Mouse (Mus musculus) ES-Bruce4 (cell line): ENCODE results near the gene Ap5s1. TPM values are rescaled to one million over a fixed set of nuclear protein-coding genes. Genes with fewer than 3 reads are reported as not detected.
"Not testable (repeated sequence)": the region's sequence is repeated elsewhere in the genome, so short reads cannot be mapped to it uniquely, and the experiment has no call there.

ENCODE experiments used
- H3K27ac ChIP-seq: 2 replicates; pipeline ENCODE4 v1.5.1; 2012; ENCODE audit warnings: low read length, inconsistent platforms; ENCODE audit not compliant: insufficient read depth
- H3K27me3 ChIP-seq: 2 replicates; pipeline ENCODE4 v1.6.1; 2012; ENCODE audit warnings: mild to moderate bottlenecking, low read length, inconsistent platforms; ENCODE audit not compliant: control insufficient read depth, poor library complexity, insufficient read depth, severe bottlenecking
- H3K36me3 ChIP-seq: 2 replicates; pipeline ENCODE4 v1.6.1; 2012; ENCODE audit warnings: inconsistent platforms, mild to moderate bottlenecking, low read length, moderate library complexity; ENCODE audit not compliant: control insufficient read depth, poor library complexity, insufficient read depth, severe bottlenecking
- H3K4me1 ChIP-seq: one replicate; pipeline ENCODE4 v1.8.1; 2011; ENCODE audit warnings: low read length; ENCODE audit not compliant: control insufficient read depth, insufficient read depth
- H3K4me3 ChIP-seq: 2 replicates; pipeline ENCODE4 v1.5.1; 2011; ENCODE audit warnings: low read depth, mild to moderate bottlenecking, low read length
- H3K9ac ChIP-seq: 2 replicates; pipeline ENCODE4 v1.6.1; 2012; ENCODE audit warnings: low read depth, mild to moderate bottlenecking, inconsistent platforms; ENCODE audit not compliant: poor library complexity, severe bottlenecking
- H3K9me3 ChIP-seq: replicated peaks from 2 replicates; pipeline ENCODE4 v1.6.1; 2012; ENCODE audit warnings: mild to moderate bottlenecking, low read length, inconsistent platforms; ENCODE audit not compliant: control insufficient read depth, poor library complexity, insufficient read depth, severe bottlenecking
- CTCF ChIP-seq: IDR thresholded peaks from one replicate; pipeline ENCODE4 v1.8.1; 2011; ENCODE audit warnings: low read depth, low read length
- EP300 ChIP-seq: IDR thresholded peaks from 2 replicates; pipeline ENCODE4 v1.6.1; 2011; ENCODE audit warnings: low read depth, low read length; ENCODE audit not compliant: insufficient read depth
- POLR2A ChIP-seq: IDR thresholded peaks from one replicate; pipeline ENCODE4 v1.8.1; 2011; ENCODE audit warnings: low read length; ENCODE audit not compliant: insufficient read depth
- polyA plus RNA-seq: library from polyadenylated mRNA; stranded (reverse); fragments of >200 nt; gene quantifications from 2 replicates; pipeline ENCODE4 v1.2.4, GENCODE M21; 2011; ENCODE audit warnings: low read depth; ENCODE audit not compliant: missing spikeins, insufficient read depth, insufficient read length

The Ap5s1 gene
- polyA plus RNA-seq, 1 experiment, result 8.5 TPM

DNA sequence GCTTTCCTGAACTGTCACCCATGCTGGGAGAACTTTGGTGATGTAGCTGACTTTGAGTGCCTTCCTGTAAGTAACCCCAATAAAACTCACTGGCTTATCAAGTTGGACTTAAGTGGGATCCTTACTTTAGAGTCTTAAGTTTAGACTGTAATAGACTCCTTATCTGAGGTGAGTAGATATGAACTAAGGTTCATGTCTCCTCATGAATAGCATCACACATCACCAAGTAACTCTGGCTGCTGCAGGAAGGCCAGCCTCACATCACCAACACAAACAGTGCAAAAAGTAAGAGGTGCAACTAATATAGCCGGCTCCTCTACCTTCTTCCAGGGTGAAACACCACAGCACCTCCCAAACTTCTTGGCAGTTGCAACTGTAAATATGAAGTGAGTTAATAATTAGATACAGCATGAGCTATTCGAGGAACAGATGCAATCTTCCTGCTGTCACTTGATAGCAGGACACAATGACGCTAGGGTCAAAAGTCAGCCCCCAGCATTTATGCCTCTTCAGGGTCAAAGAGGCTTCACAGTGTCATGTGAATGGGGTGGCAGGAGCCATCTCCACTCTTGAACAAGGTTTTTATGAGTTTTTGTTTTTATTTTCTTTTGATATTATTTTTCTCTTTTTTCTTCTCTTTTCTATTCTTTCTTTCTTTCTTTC, 15.1 kb downstream of the Ap5s1 start:
- TF ChIP-seq CTCF (no peak), POLR2A (no peak), EP300 (no peak)
- H3K9ac ChIP-seq, result no peak overlapping the region
- no peaks in the 10 kb centered on the region for H3K4me1 ChIP-seq
- H3K4me3 ChIP-seq, result no peak overlapping the region
- H3K36me3 ChIP-seq, result no peaks in the 10 kb centered on the region
- no peak overlapping the region for H3K27ac ChIP-seq
- H3K27me3 ChIP-seq, result no peaks in the 10 kb centered on the region
- no peaks in the 10 kb centered on the region for H3K9me3 ChIP-seq

- Histone ChIP-seq H3K4me3 (no peak overlapping the region), H3K27me3 (no peaks in the 10 kb centered on the region), H3K36me3 (no peaks in the 10 kb centered on the region), H3K27ac (no peak overlapping the region), H3K9me3 (no peaks in the 10 kb centered on the region), H3K4me1 (no peaks in the 10 kb centered on the region), H3K9ac (no peak overlapping the region)
- TF ChIP-seq EP300 (no peak), CTCF (no peak), POLR2A (no peak)
These were observed 15.7 kb downstream of the Ap5s1 start for GRCm38 (mm10) chr2:131222562-131222961.

DNA sequence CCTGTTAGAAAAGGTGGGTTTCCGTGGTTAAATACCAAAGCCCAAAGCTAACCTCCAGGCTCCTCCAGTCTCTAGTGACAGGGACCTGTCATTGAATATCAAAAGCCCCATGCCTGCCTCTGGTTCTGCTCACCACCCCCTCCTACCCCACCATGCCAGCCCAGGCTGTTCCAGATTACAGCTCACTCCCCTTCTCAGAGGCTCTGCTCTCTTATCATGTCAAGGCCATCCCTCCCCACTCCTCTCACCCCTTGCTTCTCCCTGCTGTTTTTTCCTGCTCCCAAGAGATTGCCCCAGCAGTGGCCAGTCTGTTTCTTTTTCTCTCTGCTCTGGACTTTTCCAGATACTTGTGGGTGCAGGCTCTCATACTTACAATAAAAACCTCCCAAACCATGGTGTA, 16.7 kb downstream of the Ap5s1 start:
- no peak for TF ChIP-seq CTCF
- TF ChIP-seq POLR2A, result no peak
- no peak for TF ChIP-seq EP300
- no peaks in the 10 kb centered on the region for H3K9me3 ChIP-seq
- H3K27ac ChIP-seq, result no peak overlapping the region
- H3K4me1 ChIP-seq, result no peaks in the 10 kb centered on the region
- H3K4me3 ChIP-seq, result no peak overlapping the region
- no peak overlapping the region for H3K9ac ChIP-seq
- no peaks in the 10 kb centered on the region for H3K27me3 ChIP-seq
- H3K36me3 ChIP-seq, result no peaks in the 10 kb centered on the region

- H3K27ac ChIP-seq, result no peak overlapping the region
- H3K9me3 ChIP-seq, result no peaks in the 10 kb centered on the region
- H3K27me3 ChIP-seq, result no peaks in the 10 kb centered on the region
- no peaks in the 10 kb centered on the region for H3K4me1 ChIP-seq
- no peak overlapping the region for H3K9ac ChIP-seq
- H3K36me3 ChIP-seq, result no peaks in the 10 kb centered on the region
- no peak overlapping the region for H3K4me3 ChIP-seq
- TF ChIP-seq POLR2A (no peak), CTCF (no peak), EP300 (no peak)
These were observed 18.3 kb downstream of the Ap5s1 start for GRCm38 (mm10) chr2:131225178-131225577.

GRCm38 (mm10) chr2:131226669-131227068, 19.8 kb downstream of the Ap5s1 start:
- not testable (repeated sequence) for H3K9ac ChIP-seq, H3K9me3 ChIP-seq, H3K27ac ChIP-seq, H3K36me3 ChIP-seq, H3K27me3 ChIP-seq, H3K4me3 ChIP-seq, H3K4me1 ChIP-seq

- Histone ChIP-seq H3K9me3 (no peaks in the 10 kb centered on the region), H3K4me1 (no peaks in the 10 kb centered on the region), H3K4me3 (no peak overlapping the region), H3K36me3 (no peaks in the 10 kb centered on the region), H3K27ac (no peak overlapping the region), H3K9ac (no peak overlapping the region), H3K27me3 (no peaks in the 10 kb centered on the region)
- no peak for TF ChIP-seq CTCF
- TF ChIP-seq EP300, result no peak
- no peak for TF ChIP-seq POLR2A
These were observed 20.4 kb downstream of the Ap5s1 start for GRCm38 (mm10) chr2:131227243-131227642.
